Mouse (Mus musculus) ovary, adult 18-20 months (tissue): Measurements from ENCODE around the gene Mink1.
"Not testable (repeated sequence)": the region's sequence is repeated elsewhere in the genome, so short reads cannot be mapped to it uniquely, and the experiment has no call there.

Experiments
- DNase-seq: peaks from one replicate; pipeline ENCODE4 v3.0.0; 2022; ENCODE audit warnings: low spot score, mixed read lengths

The Mink1 gene

DNA sequence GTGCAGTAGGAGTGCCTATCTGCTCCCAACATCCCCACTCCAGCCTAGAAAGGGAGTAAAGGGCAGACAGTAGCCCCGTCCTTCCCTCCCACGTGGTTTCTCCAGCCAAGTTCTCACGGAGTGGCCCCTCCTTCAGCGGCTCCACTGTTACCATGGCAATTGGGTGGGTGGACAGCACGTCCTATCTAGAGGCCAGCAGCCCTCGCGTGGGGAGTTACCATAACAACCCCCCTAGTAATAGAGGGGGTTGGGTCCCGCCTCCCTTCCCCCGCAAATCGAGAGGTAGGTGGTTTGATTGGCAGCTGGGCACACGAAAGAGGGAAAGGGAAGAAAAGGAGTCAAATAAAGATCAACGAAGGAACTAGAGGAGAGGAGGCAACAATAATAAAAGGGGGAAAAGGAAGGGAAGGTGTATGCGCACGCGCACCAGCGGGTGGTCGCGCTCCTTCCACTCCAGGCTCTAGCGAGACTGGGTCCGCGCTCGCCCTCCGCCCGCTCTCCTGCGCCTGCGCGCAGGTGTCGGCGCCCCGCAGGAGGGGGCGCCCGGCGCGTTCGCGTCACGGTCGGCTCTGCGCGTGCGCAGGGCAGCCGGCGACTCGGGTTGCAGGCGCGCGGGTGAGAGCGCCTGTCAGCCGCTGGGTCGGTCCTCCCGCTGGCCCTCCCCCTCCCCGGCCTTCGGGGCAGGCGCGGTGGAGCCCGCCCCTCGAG, at the start of gene Mink1:
TSS of gene Mink1 (plus strand) at position 595 of the 708 bp plus-strand sequence.
- peak; percentile 93 for DNase-seq

DNA sequence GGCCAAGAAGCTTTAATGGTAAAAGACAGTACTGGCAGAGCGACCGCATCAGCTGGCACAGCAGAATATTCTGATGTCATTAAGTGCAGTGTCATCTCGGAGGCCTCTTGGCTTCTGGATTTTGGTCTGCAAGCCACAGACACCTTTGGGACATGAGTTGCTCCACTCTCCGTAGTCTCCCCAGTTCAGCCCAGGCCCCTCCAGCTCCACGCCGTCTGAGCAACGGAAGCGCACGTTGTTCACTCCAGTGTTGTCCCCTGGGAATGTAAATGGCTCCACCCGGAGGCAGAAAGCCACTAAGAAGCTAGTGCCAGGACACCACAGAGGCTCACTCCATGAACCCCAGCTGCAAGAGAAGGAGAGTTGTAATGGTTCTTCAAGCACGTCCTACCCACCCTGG, 49.2 kb upstream of the Mink1 start:
- DNase-seq = no peak

DNA sequence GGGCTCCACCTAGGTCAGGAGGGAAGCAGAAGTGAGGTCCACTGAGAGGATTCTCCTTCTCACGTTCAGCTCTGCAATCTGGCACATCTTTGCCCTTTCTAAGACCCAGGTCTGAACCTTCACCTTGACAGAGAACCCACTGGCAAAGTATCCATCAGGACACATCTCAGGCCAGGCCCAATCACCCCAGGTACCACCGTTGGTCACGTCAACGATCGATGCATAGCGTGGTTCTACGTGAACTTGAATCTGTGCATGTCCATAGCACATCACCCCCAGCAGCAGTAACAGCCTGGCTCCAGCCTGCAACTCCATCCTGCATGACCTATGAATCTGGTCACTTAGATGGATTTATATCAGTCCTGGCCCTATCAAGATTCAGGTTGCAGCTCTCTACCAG, 48.4 kb upstream of the Mink1 start, which contains the start of gene Vmo1:
TSS of gene Vmo1 (minus strand) at position 329 of the 400 bp plus-strand sequence.
- DNase-seq = no peak

DNA sequence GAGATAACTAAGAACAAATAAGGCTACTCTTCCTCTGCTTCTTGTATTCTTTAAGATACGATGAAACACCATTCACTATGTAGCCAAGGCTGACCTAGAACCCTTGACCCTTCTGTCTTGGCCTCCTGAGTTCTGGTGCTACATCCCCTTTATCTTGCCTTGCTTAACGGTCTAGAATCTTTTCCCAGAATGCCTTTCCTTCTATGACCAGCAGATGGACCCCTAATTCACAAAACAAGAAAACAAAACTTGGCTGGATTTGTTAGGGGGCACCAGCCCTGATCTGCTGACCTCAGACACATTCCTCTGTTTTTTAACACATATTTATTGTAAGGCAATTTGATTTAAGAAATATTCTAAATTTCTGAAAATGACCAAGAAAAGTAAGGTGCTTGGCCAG, 46.3 kb upstream of the Mink1 start:
- DNase-seq = no peak

DNA sequence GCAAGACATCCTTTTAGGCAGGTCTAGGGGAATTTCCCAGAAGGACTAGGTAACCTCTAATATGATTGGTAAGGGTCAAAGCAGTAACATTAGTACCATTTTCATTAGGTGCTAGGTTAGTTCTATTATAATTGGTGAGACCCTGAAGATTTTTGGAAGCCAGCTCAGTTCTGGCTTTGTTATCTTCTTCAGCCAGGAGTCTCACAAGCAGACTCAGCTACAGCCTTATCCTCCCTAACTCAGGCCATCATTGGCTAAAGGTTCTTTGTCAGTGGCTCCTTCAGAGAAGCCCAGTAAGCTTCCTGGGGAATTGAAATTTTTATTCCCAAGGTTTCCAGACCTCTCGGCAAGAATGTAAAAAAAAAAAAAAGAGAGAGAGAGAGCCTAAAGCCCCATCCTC, 44.2 kb upstream of the Mink1 start:
- DNase-seq = no peak

DNA sequence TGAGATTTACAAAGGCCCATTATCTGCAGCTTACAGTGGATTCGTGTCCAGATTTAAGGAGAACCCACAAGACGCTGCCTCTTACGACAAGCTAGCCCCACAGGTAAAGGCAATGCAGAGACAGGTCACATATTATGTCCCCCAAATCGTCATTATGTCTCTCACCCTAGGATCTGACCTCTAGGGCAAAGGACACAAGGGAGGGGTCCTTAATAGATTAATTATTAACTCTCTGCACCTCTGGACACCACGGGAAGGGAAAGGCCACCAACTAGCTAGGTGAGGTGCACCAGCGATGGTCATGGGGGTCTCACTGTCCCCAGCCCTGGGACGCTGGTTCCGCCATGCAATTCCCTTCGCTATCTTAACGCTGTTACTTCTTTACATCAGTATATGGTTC, 43.8 kb upstream of the Mink1 start, which contains the start of gene Gltpd2:
TSS of gene Gltpd2 (plus strand) at position 274 of the 400 bp plus-strand sequence.
- DNase-seq = no peak

DNA sequence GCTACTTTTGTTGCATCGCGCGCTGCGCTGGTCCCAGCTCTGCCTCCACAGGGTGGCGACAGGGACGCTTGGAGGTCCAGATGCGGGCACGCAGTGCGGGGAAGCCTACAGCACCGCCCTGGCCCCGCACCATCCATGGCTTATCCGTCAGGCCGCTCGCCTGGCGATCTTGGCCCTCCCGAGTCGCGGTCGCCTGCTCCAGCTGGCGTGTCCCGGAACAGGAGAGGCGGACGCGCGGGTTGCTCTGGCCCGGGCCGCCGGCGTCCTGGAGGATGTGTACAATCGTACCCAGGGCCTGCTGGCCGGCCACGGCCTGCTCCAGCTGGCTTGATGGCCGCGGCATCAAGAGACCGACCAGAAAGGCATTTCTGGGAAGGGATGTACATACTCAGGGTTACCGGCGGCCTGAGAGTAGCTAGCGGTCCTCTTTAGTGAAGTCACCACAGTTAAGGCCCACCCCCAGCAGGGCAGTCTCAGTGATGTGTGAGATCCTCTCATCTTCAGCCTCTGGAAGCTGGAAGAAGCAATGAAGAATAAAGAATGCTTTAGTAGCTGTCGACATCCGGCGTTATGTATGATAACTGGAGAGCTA, 42.4 kb upstream of the Mink1 start:
- no peak for DNase-seq

DNA sequence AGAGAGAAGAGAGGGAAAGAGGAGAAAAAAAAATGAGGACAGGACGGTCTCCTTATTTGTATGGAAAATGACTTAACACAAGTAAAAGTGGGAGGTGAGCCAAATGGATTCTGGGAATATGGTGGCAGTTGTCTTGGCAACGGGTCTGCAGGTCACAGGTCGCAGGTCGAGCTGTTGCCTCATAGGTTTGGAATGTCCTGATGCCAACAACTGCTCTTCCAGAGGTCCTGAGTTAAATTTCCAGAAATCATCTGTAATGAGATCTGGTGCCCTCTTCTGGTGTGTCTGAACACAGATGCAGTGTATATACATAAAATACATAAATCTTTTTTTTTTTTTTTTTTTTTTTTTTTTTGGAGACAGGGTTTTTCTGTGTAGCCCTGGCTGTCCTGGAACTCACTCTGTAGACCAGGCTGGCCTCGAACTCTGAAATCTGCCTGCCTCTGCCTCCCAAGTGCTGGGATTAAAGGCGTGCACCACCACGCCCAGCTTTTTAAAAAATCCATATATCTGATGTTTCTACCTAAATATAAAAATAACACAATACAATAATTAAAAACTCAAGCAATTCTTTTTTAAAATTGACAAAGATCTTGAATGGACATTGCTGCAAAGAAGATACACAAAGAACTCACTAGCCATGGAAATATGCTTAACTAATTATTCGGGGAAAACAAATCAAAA, 39.2 kb upstream of the Mink1 start:
- not testable (repeated sequence) for DNase-seq

DNA sequence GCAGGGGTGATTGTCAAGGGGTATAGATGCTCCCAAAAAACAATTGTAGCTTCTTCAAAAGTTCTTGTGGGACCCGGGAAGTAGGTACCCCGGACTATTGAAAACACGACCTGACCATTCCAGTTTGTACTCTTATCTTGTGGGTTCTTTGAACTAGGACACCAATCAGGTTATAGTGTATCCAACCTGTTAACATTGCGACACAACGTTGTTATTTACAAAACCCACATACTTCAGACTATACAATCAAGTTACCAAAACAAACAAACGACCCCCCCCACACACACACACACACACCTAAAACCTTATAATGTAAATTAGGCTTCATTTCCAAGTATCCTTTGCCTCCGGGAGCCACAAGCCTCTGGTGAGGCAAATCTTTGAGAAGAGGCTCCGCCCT, 37.9 kb upstream of the Mink1 start:
- DNase-seq = no peak

DNA sequence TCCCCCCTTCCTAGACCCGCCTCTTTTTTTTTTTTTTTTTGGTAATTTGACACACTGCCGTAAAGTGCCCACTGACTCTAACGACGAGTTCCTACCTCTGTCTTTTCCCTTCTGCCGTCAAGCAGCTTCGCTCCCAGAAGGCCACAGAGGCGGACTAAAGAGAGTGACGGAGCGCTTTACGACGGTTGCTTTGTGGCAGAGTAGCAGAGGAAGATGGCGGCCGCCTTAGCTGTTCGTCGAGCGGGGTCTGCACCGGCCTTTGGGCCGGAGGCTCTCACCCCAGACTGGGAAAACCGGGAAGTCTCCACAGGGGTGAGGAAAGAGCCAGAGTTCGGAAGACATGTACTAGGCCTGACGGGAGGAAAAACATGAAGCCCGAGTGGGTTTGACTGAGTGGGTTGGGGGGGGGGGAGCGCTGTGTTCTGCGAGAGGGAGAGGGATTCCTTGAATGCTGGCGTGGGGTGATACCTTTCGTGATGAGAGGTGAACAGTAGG, 37.5 kb upstream of the Mink1 start, which contains the start of gene Psmb6:
TSS of gene Psmb6 (plus strand) at position 184 of the 495 bp plus-strand sequence.
- peak; percentile 93 for DNase-seq

DNA sequence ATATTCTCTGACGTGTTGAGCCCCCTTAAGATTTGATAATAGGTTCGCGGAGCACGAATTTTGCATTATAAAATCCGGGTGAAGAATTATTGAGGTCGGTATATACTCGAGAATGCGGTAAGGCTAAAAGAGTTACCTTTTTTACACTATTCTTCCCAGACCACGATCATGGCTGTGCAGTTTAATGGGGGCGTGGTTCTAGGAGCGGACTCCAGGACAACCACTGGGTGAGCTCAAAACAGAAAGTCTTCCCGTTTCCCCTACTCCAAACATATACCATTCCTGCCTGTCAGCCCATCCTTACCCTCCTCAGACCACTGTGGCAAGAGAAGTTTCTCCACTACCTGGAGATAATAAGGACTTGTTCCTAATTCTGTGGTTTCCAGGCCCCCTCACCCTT, 37.0 kb upstream of the Mink1 start:
- DNase-seq = no peak

DNA sequence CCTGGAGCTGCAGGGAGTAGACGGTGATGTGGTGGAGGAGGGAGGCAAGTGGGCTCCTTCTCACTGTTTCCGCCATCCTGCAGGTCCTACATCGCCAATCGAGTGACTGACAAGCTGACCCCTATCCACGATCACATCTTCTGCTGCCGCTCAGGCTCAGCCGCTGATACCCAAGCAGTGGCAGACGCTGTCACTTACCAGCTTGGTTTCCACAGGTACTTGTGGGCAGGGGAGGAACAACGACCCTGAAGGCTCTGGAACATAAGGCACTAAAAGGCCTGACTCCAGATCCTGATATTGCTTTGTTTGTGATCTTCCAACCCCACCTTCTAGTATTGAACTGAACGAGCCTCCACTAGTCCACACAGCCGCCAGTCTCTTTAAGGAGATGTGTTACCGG, 36.5 kb upstream of the Mink1 start:
- no peak for DNase-seq

DNA sequence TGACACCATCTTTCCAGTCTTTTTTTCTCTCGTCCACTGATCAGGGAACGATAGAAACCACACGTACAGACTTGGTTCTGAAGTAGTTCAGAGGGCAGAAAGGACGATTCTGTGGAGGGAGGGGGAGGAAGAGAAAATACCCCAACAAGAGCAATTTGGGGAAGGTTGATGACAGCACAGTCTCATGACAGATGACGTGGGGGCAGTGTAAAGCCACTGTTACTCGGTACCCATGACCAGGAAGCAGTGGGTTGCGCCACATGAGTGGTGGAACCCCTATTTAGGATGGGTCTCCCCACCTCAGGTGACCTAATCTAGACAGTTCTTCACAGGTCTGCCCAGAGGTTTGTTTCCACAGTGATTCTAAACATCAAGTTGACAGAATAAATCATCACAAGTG, 34.1 kb upstream of the Mink1 start:
- DNase-seq = no peak

DNA sequence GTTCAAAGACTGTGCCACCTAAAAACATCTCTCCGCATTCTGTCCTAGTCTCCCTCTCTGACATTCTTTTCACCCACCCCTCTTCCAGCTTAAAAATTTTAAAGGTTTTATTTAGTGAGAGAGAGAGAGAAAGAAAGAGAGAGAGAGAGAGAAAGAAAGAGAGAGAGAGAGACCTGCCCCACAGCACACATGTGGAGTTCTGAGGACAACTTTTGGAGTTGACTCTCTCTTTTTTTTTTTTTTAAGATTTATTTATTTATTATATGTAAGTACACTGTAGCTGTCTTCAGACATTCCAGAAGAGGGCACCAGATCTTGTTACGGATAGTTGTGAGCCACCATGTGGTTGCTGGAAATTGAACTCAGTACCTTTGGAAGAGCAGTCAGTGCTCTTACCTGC, 31.6 kb upstream of the Mink1 start:
- DNase-seq = not testable (repeated sequence)

DNA sequence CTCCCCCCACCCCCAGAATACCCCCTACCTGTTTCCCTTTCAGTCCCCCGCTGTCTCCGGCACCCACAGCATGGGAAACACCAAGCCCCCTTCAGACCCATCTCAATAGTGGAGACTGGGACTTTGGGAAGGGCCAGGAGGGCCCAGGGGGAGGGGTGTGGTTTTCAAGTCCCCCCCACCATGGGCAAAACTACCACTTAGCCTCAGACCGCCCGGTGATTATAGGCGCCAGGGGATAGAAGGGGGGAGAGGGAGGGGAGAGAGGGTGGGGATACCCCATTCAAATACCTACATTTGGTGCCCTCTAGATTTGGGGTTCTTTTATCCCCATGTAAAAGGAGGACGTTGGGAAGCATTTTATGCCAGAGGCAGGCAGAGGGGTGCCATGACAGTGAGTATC, 29.8 kb upstream of the Mink1 start, which contains the start of gene Gm40193:
TSS of gene Gm40193 (minus strand) at position 101 of the 400 bp plus-strand sequence.
- DNase-seq = no peak

DNA sequence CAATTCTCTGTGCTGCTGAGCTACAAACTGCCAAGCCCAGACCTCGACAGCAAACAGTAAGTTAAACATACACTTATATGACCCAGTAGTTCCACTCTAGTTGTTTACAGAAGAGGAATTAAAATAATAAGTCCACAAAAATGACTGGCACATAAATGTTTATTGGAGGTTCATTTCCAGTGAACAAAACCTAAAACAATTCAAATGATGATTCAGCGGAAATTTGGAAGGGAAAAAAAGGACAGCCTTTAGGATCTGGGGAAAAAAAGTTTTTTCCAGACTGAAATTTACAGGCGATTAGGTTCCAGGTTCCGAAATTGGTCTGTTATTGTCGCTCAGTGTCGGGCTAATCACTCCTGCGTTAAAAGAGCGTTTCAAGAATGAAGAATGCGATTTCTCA, 23.3 kb upstream of the Mink1 start:
- DNase-seq = no peak

DNA sequence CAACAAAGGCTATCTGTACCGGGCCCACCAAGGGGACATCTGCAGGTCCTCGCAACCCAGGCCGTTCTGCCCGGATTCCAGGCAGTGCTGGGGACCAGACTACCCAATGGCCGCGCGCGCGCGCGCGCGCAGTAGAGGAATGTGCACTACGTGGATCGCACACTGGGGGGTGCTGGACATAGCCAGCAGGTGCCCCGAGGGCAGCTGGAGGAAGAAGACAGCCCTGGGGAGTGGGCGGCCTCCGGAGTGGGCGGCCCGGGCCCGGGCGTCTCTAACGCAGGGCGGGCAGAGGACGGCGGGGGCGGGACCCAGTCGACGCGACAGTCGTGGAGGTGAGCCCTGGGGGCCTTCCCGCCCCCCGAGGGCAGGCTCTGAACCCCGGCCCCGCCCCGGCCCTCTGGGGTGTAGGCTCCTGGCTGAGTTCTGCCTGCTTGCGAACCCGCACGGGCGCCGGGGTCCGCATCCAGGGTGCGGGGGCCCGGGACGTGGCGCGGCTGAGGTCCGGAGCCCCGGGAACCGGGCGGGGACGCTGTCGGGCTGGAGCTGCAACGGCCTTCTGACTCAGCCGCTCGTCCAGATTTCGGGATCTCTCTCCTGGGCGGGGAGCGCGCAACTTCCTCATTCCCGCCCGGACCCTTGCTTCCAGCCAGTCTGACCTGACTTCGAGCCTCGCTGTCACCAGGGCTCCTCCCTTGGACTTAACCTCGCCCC, 22.6 kb upstream of the Mink1 start, which contains the start of gene Pld2:
TSS of gene Pld2 (plus strand) at position 188 of the 711 bp plus-strand sequence.
- DNase-seq = peak; percentile 91

DNA sequence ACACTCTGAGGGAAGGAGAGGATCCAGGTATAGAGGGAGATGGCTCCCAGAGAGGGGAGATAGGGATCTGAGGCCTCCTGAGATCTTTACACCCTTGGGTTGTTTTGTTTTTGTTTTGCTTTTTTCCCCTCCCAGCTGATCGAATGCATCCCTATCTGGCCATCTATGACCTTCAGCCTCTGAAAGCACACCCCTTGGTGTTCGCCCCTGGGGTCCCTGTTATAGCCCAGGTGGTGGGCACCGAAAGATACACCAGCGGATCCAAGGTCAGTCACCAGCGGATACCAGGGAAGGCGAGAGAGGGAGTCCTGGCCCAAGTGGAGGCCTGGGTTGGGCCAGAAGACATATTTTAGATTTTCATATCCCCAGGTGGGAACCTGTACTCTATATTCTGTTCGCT, 21.8 kb upstream of the Mink1 start:
- no peak for DNase-seq

DNA sequence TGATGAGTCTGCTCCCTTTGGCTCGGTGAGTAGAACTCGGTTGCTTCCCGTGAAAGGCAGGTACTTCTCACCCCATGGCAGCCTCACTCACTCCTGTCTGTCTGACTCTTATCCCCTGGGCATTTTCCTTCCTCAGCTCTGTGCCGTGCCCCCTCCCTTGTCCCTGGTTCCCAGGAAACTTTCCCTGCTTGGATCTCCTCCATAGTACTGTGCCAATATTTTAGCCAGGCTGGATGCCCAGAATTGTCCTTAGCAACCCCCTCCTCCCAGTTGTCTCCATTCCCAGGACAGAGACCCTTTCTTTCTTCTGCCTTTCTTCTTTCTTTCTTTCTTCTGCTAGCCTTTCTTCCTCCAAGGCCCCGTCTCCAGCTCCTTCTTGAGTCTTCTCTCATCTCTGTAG, 21.3 kb upstream of the Mink1 start:
- DNase-seq = no peak

DNA sequence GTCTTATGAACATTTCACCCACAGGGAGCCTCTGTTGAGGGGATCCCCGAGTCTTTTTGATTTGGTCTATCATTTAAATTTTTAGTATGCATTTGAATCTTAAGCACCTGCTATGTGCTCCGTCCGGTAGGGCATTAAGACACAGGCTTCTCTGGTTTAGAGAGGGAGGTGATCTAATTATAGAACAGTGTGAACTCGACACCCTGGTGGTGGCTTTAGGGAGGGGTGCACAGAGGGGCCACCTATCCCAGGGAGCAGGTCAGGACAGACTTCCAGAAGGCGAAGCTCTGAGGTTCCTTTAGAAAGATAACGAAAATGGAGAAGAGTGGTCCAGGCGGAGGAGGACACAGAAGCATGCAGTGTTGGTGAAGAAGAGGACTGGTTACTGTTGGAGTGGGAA, 18.2 kb upstream of the Mink1 start:
- no peak for DNase-seq

DNA sequence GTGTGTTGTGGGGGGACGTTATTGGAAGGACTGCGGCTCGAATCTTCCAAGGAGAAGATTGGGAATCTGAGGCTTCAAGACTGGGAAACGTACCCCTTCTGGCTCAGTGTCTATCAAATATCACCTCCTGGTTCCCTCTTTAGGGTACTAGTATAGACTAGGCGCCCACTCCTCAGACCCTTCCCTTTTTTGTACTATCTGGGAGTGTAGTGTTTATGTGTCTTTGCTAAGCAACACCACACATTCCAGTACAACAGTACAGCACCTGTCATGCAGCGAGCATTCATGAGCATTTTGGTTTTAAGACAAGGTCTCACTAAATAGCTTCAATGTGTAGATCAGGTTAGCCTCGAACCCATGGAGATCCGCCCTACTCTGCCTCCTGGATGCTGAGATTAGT, 11.2 kb upstream of the Mink1 start:
- DNase-seq = no peak

DNA sequence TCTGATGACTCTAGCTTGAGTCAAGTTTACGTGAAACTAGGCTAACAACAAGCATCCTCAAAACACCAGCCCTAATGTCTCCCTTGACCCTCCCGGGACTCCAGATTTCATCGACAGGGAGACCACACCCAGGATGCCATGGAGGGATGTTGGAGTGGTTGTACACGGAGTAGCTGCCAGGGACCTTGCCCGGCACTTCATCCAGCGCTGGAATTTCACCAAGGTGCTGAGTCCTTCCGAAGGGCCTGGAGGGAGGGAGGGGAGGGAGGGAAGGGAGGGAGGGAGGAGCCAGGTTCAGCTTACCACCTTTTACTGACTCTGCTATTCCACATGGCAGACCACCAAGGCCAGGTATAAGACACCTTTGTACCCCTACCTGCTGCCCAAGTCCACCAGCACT, 8.7 kb upstream of the Mink1 start:
- DNase-seq = no peak
